Mouse (Mus musculus) adrenal gland (tissue): ENCODE results near the gene Erc2.

Experiments
- intact Hi-C: fragments of 180-260 bp; cut with DNase I; formaldehyde crosslinking; loops from one replicate; pipeline ENCODE4 v1.15.1; 2025

Erc2 gene

GRCm38 (mm10) chr14:28359983-28360382, 737.8 kb downstream of the Erc2 start:
- intact Hi-C loops, result no loop called here

- intact Hi-C loops, result no loop called here
Observed at GRCm38 (mm10) chr14:28362336-28362735, 740.1 kb downstream of the Erc2 start.

GRCm38 (mm10) chr14:28370713-28371112, 748.5 kb downstream of the Erc2 start:
- intact Hi-C loops, result no loop called here

GRCm38 (mm10) chr14:28371651-28372050, 749.4 kb downstream of the Erc2 start:
- intact Hi-C loops, result no loop called here

- intact Hi-C loops, result no loop called here
Observed at GRCm38 (mm10) chr14:28375642-28376091, 753.4 kb downstream of the Erc2 start.

GRCm38 (mm10) chr14:28376208-28376805, 754.1 kb downstream of the Erc2 start:
- intact Hi-C loops, result no loop called here

GRCm38 (mm10) chr14:28377519-28377918, 755.3 kb downstream of the Erc2 start:
- intact Hi-C loops, result no loop called here

GRCm38 (mm10) chr14:28380129-28380528, 757.9 kb downstream of the Erc2 start:
- intact Hi-C loops, result no loop called here

- intact Hi-C loops, result no loop called here
Observed at GRCm38 (mm10) chr14:28381801-28382550, 759.7 kb downstream of the Erc2 start.

GRCm38 (mm10) chr14:28386815-28387607, 764.8 kb downstream of the Erc2 start:
- intact Hi-C loops, result no loop called here

GRCm38 (mm10) chr14:28398915-28399314, 776.7 kb downstream of the Erc2 start:
- intact Hi-C loops, result no loop called here

- intact Hi-C loops, result no loop called here
Observed at GRCm38 (mm10) chr14:28399897-28400296, 777.7 kb downstream of the Erc2 start.

GRCm38 (mm10) chr14:28405277-28405840, 783.1 kb downstream of the Erc2 start:
- intact Hi-C loops, result no loop called here

- intact Hi-C loops, result no loop called here
Observed at GRCm38 (mm10) chr14:28409390-28409789, 787.2 kb downstream of the Erc2 start.

GRCm38 (mm10) chr14:28409796-28410347, 787.6 kb downstream of the Erc2 start:
- intact Hi-C loops, result no loop called here

- intact Hi-C loops, result no loop called here
Observed at GRCm38 (mm10) chr14:28410789-28411225, 788.6 kb downstream of the Erc2 start.

- intact Hi-C loops, result no loop called here
Observed at GRCm38 (mm10) chr14:28412252-28412995, 790.2 kb downstream of the Erc2 start.

- intact Hi-C loops, result no loop called here
Observed at GRCm38 (mm10) chr14:28413516-28413915, 791.3 kb downstream of the Erc2 start.

- intact Hi-C loops, result no loop called here
Observed at GRCm38 (mm10) chr14:28417019-28417418, 794.8 kb downstream of the Erc2 start.

GRCm38 (mm10) chr14:28418497-28418896, 796.3 kb downstream of the Erc2 start:
- intact Hi-C loops, result no loop called here

- intact Hi-C loops, result no loop called here
Observed at GRCm38 (mm10) chr14:28419188-28419587, 797.0 kb downstream of the Erc2 start.
